Mouse (Mus musculus) lung, postnatal 0 days (tissue): Measurements from ENCODE around the gene AU041133. TPM values are rescaled to one million over a fixed set of nuclear protein-coding genes. Genes with fewer than 3 reads are reported as not detected.

Source experiments
- ATAC-seq: fragments of 200-750 bp; cut with Nextera tagmentation; 2 replicates; pipeline ENCODE4 v1.8.0; 2017; ENCODE audit warnings: moderate library complexity
- DNase-seq: peaks from one replicate; pipeline ENCODE4 v3.0.0-alpha.2; 2016; ENCODE audit warnings: low spot score
- H3K27ac ChIP-seq: fragments of 300-500 bp; sonication (generic); 2 replicates; pipeline ENCODE4 v1.5.1; 2014; ENCODE audit warnings: antibody characterized with exemption, mild to moderate bottlenecking, low read length, mixed read lengths
- H3K27me3 ChIP-seq: fragments of 300-500 bp; sonication (generic); replicated peaks from 2 replicates; pipeline ENCODE4 v1.6.1; 2014; ENCODE audit warnings: low read length, mixed read lengths; ENCODE audit not compliant: insufficient read depth
- H3K36me3 ChIP-seq: fragments of 300-500 bp; sonication (generic); 2 replicates; pipeline ENCODE4 v1.6.1; 2014; ENCODE audit warnings: low read length, mixed read lengths; ENCODE audit not compliant: insufficient read depth
- H3K4me1 ChIP-seq: fragments of 300-500 bp; sonication (generic); 2 replicates; pipeline ENCODE4 v1.6.1; 2014; ENCODE audit warnings: antibody characterized with exemption, low read depth, low read length, mixed read lengths; ENCODE audit not compliant: insufficient read depth
- H3K4me2 ChIP-seq: fragments of 300-500 bp; sonication (generic); replicated peaks from 2 replicates; pipeline ENCODE4 v1.6.1; 2014; ENCODE audit warnings: low read depth, mild to moderate bottlenecking, low read length, moderate library complexity, mixed read lengths
- H3K4me3 ChIP-seq: fragments of 300-500 bp; sonication (generic); 2 replicates; pipeline ENCODE4 v1.5.1; 2014; ENCODE audit warnings: low read depth, low read length
- H3K9ac ChIP-seq: fragments of 300-500 bp; sonication (generic); replicated peaks from 2 replicates; pipeline ENCODE4 v1.6.1; 2014; ENCODE audit warnings: low read depth, mild to moderate bottlenecking
- H3K9me3 ChIP-seq: fragments of 300-500 bp; sonication (generic); 2 replicates; pipeline ENCODE4 v1.6.1; 2016; ENCODE audit warnings: low read length, mixed read lengths
- CTCF ChIP-seq: IDR thresholded peaks from 2 replicates; pipeline ENCODE4 v1.5.1; 2016; ENCODE audit warnings: antibody characterized with exemption, mild to moderate bottlenecking
- EP300 ChIP-seq: IDR thresholded peaks from 2 replicates; pipeline ENCODE4 v1.6.1; 2016; ENCODE audit warnings: antibody characterized with exemption, mild to moderate bottlenecking, control low read depth
- WGBS: fragments of 180-500 bp; shearing (Covaris S2); extraction: QIAGEN DNeasy Blood & Tissue Kit; methylation state at CpG from one replicate; pipeline ENCODE4 v1.1.7; 2014; 5-methylcytosine and 5-hydroxymethylcytosine counted together
- polyA plus RNA-seq: library from polyadenylated mRNA; unstranded; fragments of >200 nt; fragmentation: Nextera tagmentation; extraction: Ambion mirVana; gene quantifications from 2 replicates; pipeline ENCODE4 v1.2.1, GENCODE M21; 2015

AU041133 gene
- polyA plus RNA-seq, 1 experiment from 2014 or later: 2.9 TPM

DNA sequence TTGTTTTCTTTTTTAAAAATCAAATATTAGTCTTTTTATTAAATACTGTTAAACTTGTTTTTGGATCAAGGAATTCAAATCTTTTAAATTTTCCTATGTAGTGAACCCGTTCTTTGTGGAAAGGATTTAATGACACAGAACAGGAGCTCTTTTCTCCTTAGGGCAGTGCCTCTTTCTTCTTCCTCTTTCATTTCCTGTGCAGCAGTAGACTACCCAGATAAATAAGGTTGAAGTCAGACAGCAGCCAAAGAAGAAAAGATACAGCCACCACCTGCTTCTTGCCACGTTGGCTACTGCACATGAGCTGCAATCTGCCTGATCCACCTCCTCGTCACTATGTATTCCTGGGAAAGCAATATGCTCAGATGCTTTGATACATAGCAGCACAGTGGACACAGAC is 40.0 kb downstream of the AU041133 start:
- H3K4me2 ChIP-seq: no peak overlapping the region
- no peak overlapping the region for H3K9ac ChIP-seq
- no peak for TF ChIP-seq CTCF
- TF ChIP-seq EP300: no peak
- no peak overlapping the region for H3K4me3 ChIP-seq
- DNase-seq: no peak
- no peaks in the 10 kb centered on the region for H3K27me3 ChIP-seq
- no peaks in the 10 kb centered on the region for H3K36me3 ChIP-seq
- no peak for ATAC-seq
- H3K4me1 ChIP-seq: no peaks in the 10 kb centered on the region
- no peaks in the 10 kb centered on the region for H3K9me3 ChIP-seq
- H3K27ac ChIP-seq: no peak overlapping the region
- 75% methylated on average over 3 of the region's 3 CpGs for WGBS

GRCm38 (mm10) chr10:82169776-82170175 is 42.0 kb downstream of the AU041133 start:
- ATAC-seq (no peak), DNase-seq (no peak)
- no peak for TF ChIP-seq CTCF
- no peak for TF ChIP-seq EP300

GRCm38 (mm10) chr10:82170808-82171207 is 43.0 kb downstream of the AU041133 start:
- peak; percentile 46 for DNase-seq
- TF ChIP-seq CTCF (peak; percentile 66), EP300 (no peak)
- Histone ChIP-seq H3K9ac (no peak overlapping the region), H3K9me3 (no peaks in the 10 kb centered on the region), H3K4me2 (no peak overlapping the region), H3K4me3 (no peak overlapping the region), H3K27ac (no peak overlapping the region), H3K27me3 (no peaks in the 10 kb centered on the region), H3K4me1 (no peaks in the 10 kb centered on the region), H3K36me3 (no peaks in the 10 kb centered on the region)
- 37% methylated on average over 2 of the region's 2 CpGs for WGBS
- ATAC-seq: no peak

More at GRCm38 (mm10) chr10:82169776-82170175, 42.0 kb downstream of the AU041133 start:
- no peak overlapping the region for H3K4me2 ChIP-seq
- no peaks in the 10 kb centered on the region for H3K9me3 ChIP-seq
- H3K27me3 ChIP-seq: no peaks in the 10 kb centered on the region
- 65% methylated on average over 2 of the region's 2 CpGs for WGBS
- H3K4me3 ChIP-seq: no peak overlapping the region
- H3K36me3 ChIP-seq: no peaks in the 10 kb centered on the region
- no peak overlapping the region for H3K9ac ChIP-seq
- H3K27ac ChIP-seq: no peak overlapping the region
- no peaks in the 10 kb centered on the region for H3K4me1 ChIP-seq

GRCm38 (mm10) chr10:82178257-82179064 is 50.6 kb downstream of the AU041133 start:
- ATAC-seq (peak; percentile 98), DNase-seq (peak; percentile 94)
- H3K4me3 ChIP-seq: peak overlapping the region; percentile 63
- TF ChIP-seq EP300: no peak
- TF ChIP-seq CTCF: no peak
- H3K36me3 ChIP-seq: no peaks in the 10 kb centered on the region
- no peaks in the 10 kb centered on the region for H3K27me3 ChIP-seq
- peak overlapping the region; percentile 90 for H3K4me2 ChIP-seq
- H3K9ac ChIP-seq: peak overlapping the region; percentile 55
- WGBS: 6% methylated on average over 38 of the region's 47 CpGs
- H3K9me3 ChIP-seq: no peaks in the 10 kb centered on the region
- H3K27ac ChIP-seq: peak overlapping the region; percentile 81
- H3K4me1 ChIP-seq: 0 out of 2 replicates have a peak, but pooled peaks cover 3% of the 10 kb centered on the region

Other genes with a start within 250 kb of the AU041133 start
- gene Zfp781, start 197.5 kb upstream of the AU041133 start, polyA plus RNA-seq: 0.73 and 0.99 TPM in 2 replicates
- gene Zfp873, start 79.9 kb upstream of the AU041133 start, polyA plus RNA-seq: 5.1 and 5.5 TPM in 2 replicates
- 1.6 and 2.0 TPM in 2 replicates for gene BC024063, start 44.7 kb upstream of the AU041133 start, polyA plus RNA-seq
- 6.5 and 7.4 TPM in 2 replicates for gene Zfp938, start 113.3 kb downstream of the AU041133 start, polyA plus RNA-seq
- gene 4932415D10Rik, start 188.6 kb downstream of the AU041133 start, polyA plus RNA-seq: not detected in 2 replicates
- 3.1 and 3.9 TPM in 2 replicates for gene Gm4924, start 226.2 kb downstream of the AU041133 start, polyA plus RNA-seq